Mouse (Mus musculus): ENCODE measurements around the gene Gm884. TPM values are rescaled to one million over a fixed set of nuclear protein-coding genes. Genes with fewer than 3 reads are reported as not detected.
A peak's percentile ranks its signal among the peaks of the same experiment; 100 is the strongest.

Gene Gm884
- polyA plus RNA-seq (2016; fragmentation: Nextera tagmentation; extraction: Ambion mirVana): not detected in 2 replicates

GRCm38 (mm10) chr11:103621040-103621439 is at the start of gene Gm884:
TSS of gene Gm884 (minus strand) at chr11:103621140.
- Histone ChIP-seq H3K9ac (no peak within 1 kb of the TSS), H3K9me3 (no peaks in the 10 kb centered on the region), H3K36me3 (no peaks in the 10 kb centered on the region), H3K4me2 (replicated peaks) (no peak within 1 kb of the TSS), H3K27ac (no peak within 1 kb of the TSS), H3K27me3 (replicated peaks) (no peaks in the 10 kb centered on the region), H3K4me1 (no peaks in the 10 kb centered on the region), H3K4me3 (no peak within 1 kb of the TSS)
- 79% methylated on average over 9 of the region's 9 CpGs for WGBS
- no peak for ATAC-seq (ENCODE audit: low FRiP score, low read depth)

GRCm38 (mm10) chr11:103666907-103667426 is 46.0 kb upstream of the Gm884 start:
- Histone ChIP-seq H3K27me3 (replicated peaks) (0 out of 2 replicates have a peak, but pooled peaks cover 2% of the 10 kb centered on the region), H3K4me3 (no peak overlapping the region), H3K4me1 (peaks cover 7% of the 10 kb centered on the region), H3K36me3 (no peaks in the 10 kb centered on the region), H3K9ac (no peak overlapping the region), H3K9me3 (no peaks in the 10 kb centered on the region), H3K4me2 (replicated peaks) (no peak overlapping the region), H3K27ac (no peak overlapping the region)
- ATAC-seq (ENCODE audit: low FRiP score, low read depth): no peak
- WGBS: 61% methylated on average over 13 of the region's 13 CpGs

- WGBS: 35% methylated on average over 10 of the region's 10 CpGs
Measured at GRCm38 (mm10) chr11:103666181-103666906, 45.4 kb upstream of the Gm884 start.

GRCm38 (mm10) chr11:103665695-103666094 is 44.8 kb upstream of the Gm884 start:
- Histone ChIP-seq H3K27me3 (replicated peaks) (0 out of 2 replicates have a peak, but pooled peaks cover 2% of the 10 kb centered on the region), H3K27ac (no peak overlapping the region), H3K9ac (no peak overlapping the region)

More at GRCm38 (mm10) chr11:103666181-103666906, 45.4 kb upstream of the Gm884 start:
- H3K36me3 ChIP-seq: no peaks in the 10 kb centered on the region
- no peaks in the 10 kb centered on the region for H3K9me3 ChIP-seq
- H3K9ac ChIP-seq: no peak overlapping the region
- no peak overlapping the region for H3K27ac ChIP-seq
- H3K27me3 ChIP-seq (replicated peaks): 0 out of 2 replicates have a peak, but pooled peaks cover 2% of the 10 kb centered on the region
- H3K4me1 ChIP-seq: peaks cover 7% of the 10 kb centered on the region
- H3K4me3 ChIP-seq: no peak overlapping the region
- peak overlapping the region; percentile 6; the same call in 1 of the 2 replicates for H3K4me2 ChIP-seq (replicated peaks)
- no peak for ATAC-seq (ENCODE audit: low FRiP score, low read depth)

GRCm38 (mm10) chr11:103663119-103663518 is 42.2 kb upstream of the Gm884 start:
- 85% methylated on average over 8 of the region's 8 CpGs for WGBS
- H3K27ac ChIP-seq: no peak overlapping the region
- H3K9me3 ChIP-seq: no peaks in the 10 kb centered on the region
- H3K27me3 ChIP-seq (replicated peaks): 0 out of 2 replicates have a peak, but pooled peaks cover 2% of the 10 kb centered on the region
- no peak overlapping the region for H3K4me2 ChIP-seq (replicated peaks)
- no peak overlapping the region for H3K4me3 ChIP-seq
- ATAC-seq (ENCODE audit: low FRiP score, low read depth): no peak
- H3K9ac ChIP-seq: no peak overlapping the region
- peaks cover 7% of the 10 kb centered on the region for H3K4me1 ChIP-seq
- H3K36me3 ChIP-seq: no peaks in the 10 kb centered on the region

More at GRCm38 (mm10) chr11:103665695-103666094, 44.8 kb upstream of the Gm884 start:
- WGBS: 92% methylated on average over 1 of the region's 1 CpGs
- ATAC-seq (ENCODE audit: low FRiP score, low read depth): no peak
- Histone ChIP-seq H3K4me3 (no peak overlapping the region), H3K36me3 (no peaks in the 10 kb centered on the region), H3K4me2 (replicated peaks) (no peak overlapping the region), H3K4me1 (peaks cover 7% of the 10 kb centered on the region), H3K9me3 (no peaks in the 10 kb centered on the region)

GRCm38 (mm10) chr11:103662546-103662945 is 41.6 kb upstream of the Gm884 start:
- no peak overlapping the region for H3K9ac ChIP-seq
- no peak overlapping the region for H3K27ac ChIP-seq
- H3K27me3 ChIP-seq (replicated peaks): 0 out of 2 replicates have a peak, but pooled peaks cover 2% of the 10 kb centered on the region
- no peaks in the 10 kb centered on the region for H3K9me3 ChIP-seq
- H3K4me3 ChIP-seq: no peak overlapping the region
- no peak overlapping the region for H3K4me2 ChIP-seq (replicated peaks)
- H3K36me3 ChIP-seq: no peaks in the 10 kb centered on the region
- ATAC-seq (ENCODE audit: low FRiP score, low read depth): no peak
- peaks cover 7% of the 10 kb centered on the region for H3K4me1 ChIP-seq
- WGBS: 82% methylated on average over 5 of the region's 5 CpGs

GRCm38 (mm10) chr11:103661863-103662262 is 40.9 kb upstream of the Gm884 start:
- peaks cover 7% of the 10 kb centered on the region for H3K4me1 ChIP-seq
- no peaks in the 10 kb centered on the region for H3K9me3 ChIP-seq
- no peak overlapping the region for H3K27ac ChIP-seq
- ATAC-seq (ENCODE audit: low FRiP score, low read depth): no peak
- H3K9ac ChIP-seq: no peak overlapping the region
- no peak overlapping the region for H3K4me2 ChIP-seq (replicated peaks)
- H3K27me3 ChIP-seq (replicated peaks): 0 out of 2 replicates have a peak, but pooled peaks cover 2% of the 10 kb centered on the region
- WGBS: 60% methylated on average over 4 of the region's 4 CpGs
- no peak overlapping the region for H3K4me3 ChIP-seq
- H3K36me3 ChIP-seq: no peaks in the 10 kb centered on the region

- WGBS: 81% methylated on average over 7 of the region's 7 CpGs
- no peak for ATAC-seq (ENCODE audit: low FRiP score, low read depth)
- H3K4me3 ChIP-seq: no peak overlapping the region
Measured at GRCm38 (mm10) chr11:103658189-103658588, 37.2 kb upstream of the Gm884 start.

GRCm38 (mm10) chr11:103656520-103656919 is 35.6 kb upstream of the Gm884 start:
- H3K4me1 ChIP-seq: no peaks in the 10 kb centered on the region
- H3K36me3 ChIP-seq: no peaks in the 10 kb centered on the region
- H3K9me3 ChIP-seq: no peaks in the 10 kb centered on the region
- ATAC-seq (ENCODE audit: low FRiP score, low read depth): no peak
- WGBS: 6% methylated on average over 3 of the region's 3 CpGs
- H3K4me2 ChIP-seq (replicated peaks): no peak overlapping the region
- no peak overlapping the region for H3K4me3 ChIP-seq
- H3K27me3 ChIP-seq (replicated peaks): peaks cover 37% of the 10 kb centered on the region
- no peak overlapping the region for H3K9ac ChIP-seq
- H3K27ac ChIP-seq: no peak overlapping the region

More at GRCm38 (mm10) chr11:103658189-103658588, 37.2 kb upstream of the Gm884 start:
- no peak overlapping the region for H3K9ac ChIP-seq
- H3K4me1 ChIP-seq: no peaks in the 10 kb centered on the region
- H3K27me3 ChIP-seq (replicated peaks): peaks cover 21% of the 10 kb centered on the region
- no peaks in the 10 kb centered on the region for H3K36me3 ChIP-seq
- no peaks in the 10 kb centered on the region for H3K9me3 ChIP-seq
- H3K4me2 ChIP-seq (replicated peaks): no peak overlapping the region
- H3K27ac ChIP-seq: no peak overlapping the region

- Histone ChIP-seq H3K36me3 (no peaks in the 10 kb centered on the region), H3K4me3 (no peak overlapping the region), H3K9ac (no peak overlapping the region), H3K4me1 (peaks cover 14% of the 10 kb centered on the region), H3K27me3 (replicated peaks) (peaks cover 67% of the 10 kb centered on the region), H3K4me2 (replicated peaks) (no peak overlapping the region), H3K9me3 (no peaks in the 10 kb centered on the region), H3K27ac (no peak overlapping the region)
- ATAC-seq (ENCODE audit: low FRiP score, low read depth): no peak
- WGBS: 75% methylated on average over 10 of the region's 10 CpGs
Measured at GRCm38 (mm10) chr11:103653359-103653965, 32.5 kb upstream of the Gm884 start.

GRCm38 (mm10) chr11:103651426-103651825 is 30.5 kb upstream of the Gm884 start:
- no peaks in the 10 kb centered on the region for H3K36me3 ChIP-seq
- H3K27ac ChIP-seq: no peak overlapping the region
- H3K9me3 ChIP-seq: no peaks in the 10 kb centered on the region
- WGBS: 81% methylated on average over 6 of the region's 6 CpGs
- H3K4me1 ChIP-seq: peaks cover 14% of the 10 kb centered on the region
- peaks cover 84% of the 10 kb centered on the region for H3K27me3 ChIP-seq (replicated peaks)
- H3K9ac ChIP-seq: no peak overlapping the region
- H3K4me3 ChIP-seq: no peak overlapping the region
- H3K4me2 ChIP-seq (replicated peaks): no peak overlapping the region
- ATAC-seq (ENCODE audit: low FRiP score, low read depth): no peak

GRCm38 (mm10) chr11:103649983-103650493 is 29.1 kb upstream of the Gm884 start:
- peak overlapping the region; percentile 21; the same call in 1 of the 2 replicates for H3K9ac ChIP-seq
- no peaks in the 10 kb centered on the region for H3K36me3 ChIP-seq
- peaks cover 14% of the 10 kb centered on the region for H3K4me1 ChIP-seq
- peaks cover 76% of the 10 kb centered on the region for H3K27me3 ChIP-seq (replicated peaks)
- 2% methylated on average over 37 of the region's 37 CpGs for WGBS
- peak overlapping the region; percentile 65 for H3K4me2 ChIP-seq (replicated peaks)
- no peak overlapping the region for H3K27ac ChIP-seq
- H3K9me3 ChIP-seq: no peaks in the 10 kb centered on the region
- peak overlapping the region; percentile 30 for H3K4me3 ChIP-seq
- no peak for ATAC-seq (ENCODE audit: low FRiP score, low read depth)

Measured in neural tube, embryonic 12.5 days (tissue).